Mouse (Mus musculus) hindbrain, embryonic 15.5 days (tissue): ENCODE measurements around the gene Echs1. TPM values are rescaled to one million over a fixed set of nuclear protein-coding genes. Genes with fewer than 3 reads are reported as not detected.

Experiments
- ATAC-seq: fragments of 200-750 bp; cut with Nextera tagmentation; 2 replicates; pipeline ENCODE4 v1.8.0; 2017; ENCODE audit warnings: low read depth, moderate number of reproducible peaks, moderate TSS enrichment; ENCODE audit not compliant: low FRiP score
- H3K27ac ChIP-seq: fragments of 300-500 bp; sonication (generic); replicated peaks from 2 replicates; pipeline ENCODE4 v1.5.1; 2015; ENCODE audit warnings: mild to moderate bottlenecking, inconsistent platforms
- H3K27me3 ChIP-seq: fragments of 300-500 bp; sonication (generic); 2 replicates; pipeline ENCODE4 v1.6.1; 2015; ENCODE audit warnings: control low read depth, inconsistent platforms
- H3K36me3 ChIP-seq: fragments of 300-500 bp; sonication (generic); 2 replicates; pipeline ENCODE4 v1.6.1; 2015; ENCODE audit warnings: control low read depth, inconsistent platforms
- H3K4me1 ChIP-seq: fragments of 300-500 bp; sonication (generic); replicated peaks from 2 replicates; pipeline ENCODE4 v1.6.1; 2015; ENCODE audit warnings: control low read depth, inconsistent platforms
- H3K4me2 ChIP-seq: fragments of 300-500 bp; sonication (generic); 2 replicates; pipeline ENCODE4 v1.6.1; 2015; ENCODE audit warnings: moderate library complexity, mild to moderate bottlenecking, inconsistent platforms
- H3K4me3 ChIP-seq: fragments of 300-500 bp; sonication (generic); 2 replicates; pipeline ENCODE4 v1.5.1; 2015; ENCODE audit warnings: mild to moderate bottlenecking, inconsistent platforms
- H3K9ac ChIP-seq: fragments of 300-500 bp; sonication (generic); 2 replicates; pipeline ENCODE4 v1.6.1; 2015; ENCODE audit warnings: inconsistent platforms
- H3K9me3 ChIP-seq: fragments of 300-500 bp; sonication (generic); 2 replicates; pipeline ENCODE4 v1.6.1; 2016; ENCODE audit warnings: control low read depth, inconsistent platforms
- WGBS: fragments of 180-500 bp; shearing (Covaris S2); methylation state at CpG from one replicate; pipeline ENCODE4 v1.1.7; 2015; 5-methylcytosine and 5-hydroxymethylcytosine counted together
- polyA plus RNA-seq: library from polyadenylated mRNA; unstranded; fragments of >200 nt; fragmentation: Nextera tagmentation; extraction: Ambion mirVana; gene quantifications from 2 replicates; pipeline ENCODE4 v1.2.1, GENCODE M21; 2015

Gene Echs1
- polyA plus RNA-seq: 115 and 120 TPM in 2 replicates

DNA sequence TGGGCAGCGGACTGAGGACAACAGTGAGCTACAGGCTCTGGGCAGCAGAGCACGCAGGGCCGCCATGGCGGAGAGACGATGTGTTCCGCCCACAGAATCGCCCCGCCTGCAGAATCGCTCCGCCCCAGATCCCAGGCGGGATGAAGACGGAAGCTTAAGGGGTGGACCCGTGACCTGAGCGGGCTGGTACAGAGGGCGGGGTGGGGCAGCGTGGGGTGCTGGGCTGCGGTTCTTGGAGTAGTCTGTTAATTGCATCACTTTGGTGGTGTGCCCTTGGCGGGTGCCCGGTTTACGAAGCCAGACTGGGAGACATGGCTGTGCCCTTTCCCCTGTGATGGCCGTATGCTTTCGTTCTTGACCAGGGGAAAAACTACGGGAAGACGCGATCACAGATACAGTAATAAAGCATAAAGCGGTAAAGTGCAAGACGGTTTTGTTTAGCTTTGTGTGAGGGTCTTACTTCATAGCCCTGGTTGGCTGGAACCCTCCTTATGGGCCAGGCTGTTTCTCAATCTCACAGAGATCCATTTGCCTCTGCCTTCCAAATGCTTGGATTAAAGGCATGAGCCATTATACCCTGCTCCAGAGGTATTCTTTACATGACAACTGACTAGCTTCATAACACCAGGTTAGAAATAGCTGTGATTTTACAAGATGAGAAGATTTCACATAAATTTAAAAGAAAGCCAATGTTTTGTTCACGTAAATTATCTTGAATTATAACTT lies at the start of gene Echs1:
Gene Echs1, minus strand, starts transcription at position 148 of the 726 bp plus-strand sequence.
- no peaks in the 10 kb centered on the region for H3K27me3 ChIP-seq
- peak within 1 kb of the TSS; percentile 91 for H3K27ac ChIP-seq
- 4% methylated on average over 28 of the region's 28 CpGs for WGBS
- H3K4me3 ChIP-seq: peak within 1 kb of the TSS; percentile 90
- H3K4me2 ChIP-seq: peak within 1 kb of the TSS; percentile 83
- peaks cover 9% of the 10 kb centered on the region for H3K36me3 ChIP-seq
- peak; percentile 94 for ATAC-seq
- H3K9ac ChIP-seq: peak within 1 kb of the TSS; percentile 90
- peaks cover 16% of the 10 kb centered on the region for H3K4me1 ChIP-seq
- H3K9me3 ChIP-seq: no peaks in the 10 kb centered on the region

DNA sequence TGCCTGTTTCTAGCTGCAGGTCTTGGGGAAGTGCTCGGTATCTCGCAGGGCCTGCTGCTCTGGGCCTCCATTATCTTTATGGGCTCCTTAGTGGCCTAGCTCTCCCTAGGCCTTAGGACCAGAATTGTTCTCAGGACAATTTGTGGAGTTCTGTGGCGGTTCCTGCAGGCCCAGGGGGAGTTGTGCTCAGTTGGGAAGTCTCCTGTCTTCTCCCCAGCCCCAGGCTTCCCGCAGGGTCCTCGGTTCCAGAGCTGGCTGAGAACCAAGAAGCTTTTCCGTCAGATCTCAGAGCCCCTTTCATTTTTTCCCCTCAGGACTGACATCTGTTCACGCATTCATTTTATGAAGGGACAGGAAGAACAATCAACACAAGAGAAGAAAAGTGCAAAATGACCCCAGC lies 48.4 kb upstream of the Echs1 start, which contains the start of gene Olfr522:
Gene Olfr522, minus strand, starts transcription at position 101 of the 400 bp plus-strand sequence.
- Histone ChIP-seq H3K4me2 (no peak within 1 kb of the TSS), H3K4me3 (no peak within 1 kb of the TSS), H3K9me3 (no peaks in the 10 kb centered on the region), H3K4me1 (no peaks in the 10 kb centered on the region), H3K27me3 (no peaks in the 10 kb centered on the region), H3K36me3 (no peaks in the 10 kb centered on the region), H3K27ac (no peak within 1 kb of the TSS), H3K9ac (no peak within 1 kb of the TSS)
- no peak for ATAC-seq
- WGBS: 73% methylated on average over 7 of the region's 7 CpGs

DNA sequence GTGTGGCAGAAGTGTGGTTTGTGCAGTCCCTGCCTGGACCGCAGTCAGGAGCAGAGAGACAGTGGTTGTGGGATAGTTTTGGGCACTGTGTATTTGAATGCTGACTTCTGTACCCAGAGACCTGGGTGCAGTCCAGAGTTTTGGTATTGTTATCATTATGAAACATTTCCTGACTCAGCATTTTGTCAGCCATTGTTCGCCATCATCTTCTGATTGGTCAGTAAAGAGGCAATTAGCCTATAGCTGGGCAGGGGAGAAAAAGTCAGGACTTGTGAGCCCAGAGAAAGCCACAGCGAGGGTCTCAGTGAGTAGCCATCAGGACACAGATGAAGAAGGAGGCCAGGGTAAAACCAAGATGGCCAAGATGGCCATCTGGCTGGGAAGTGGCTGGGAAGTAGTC lies 44.1 kb upstream of the Echs1 start:
- no peak for ATAC-seq
- Histone ChIP-seq H3K4me2 (no peak overlapping the region), H3K4me3 (no peak overlapping the region), H3K9ac (no peak overlapping the region), H3K4me1 (peaks cover 1% of the 10 kb centered on the region), H3K27me3 (no peaks in the 10 kb centered on the region), H3K9me3 (no peaks in the 10 kb centered on the region), H3K36me3 (no peaks in the 10 kb centered on the region), H3K27ac (no peak overlapping the region)
- 79% methylated on average over 3 of the region's 3 CpGs for WGBS

DNA sequence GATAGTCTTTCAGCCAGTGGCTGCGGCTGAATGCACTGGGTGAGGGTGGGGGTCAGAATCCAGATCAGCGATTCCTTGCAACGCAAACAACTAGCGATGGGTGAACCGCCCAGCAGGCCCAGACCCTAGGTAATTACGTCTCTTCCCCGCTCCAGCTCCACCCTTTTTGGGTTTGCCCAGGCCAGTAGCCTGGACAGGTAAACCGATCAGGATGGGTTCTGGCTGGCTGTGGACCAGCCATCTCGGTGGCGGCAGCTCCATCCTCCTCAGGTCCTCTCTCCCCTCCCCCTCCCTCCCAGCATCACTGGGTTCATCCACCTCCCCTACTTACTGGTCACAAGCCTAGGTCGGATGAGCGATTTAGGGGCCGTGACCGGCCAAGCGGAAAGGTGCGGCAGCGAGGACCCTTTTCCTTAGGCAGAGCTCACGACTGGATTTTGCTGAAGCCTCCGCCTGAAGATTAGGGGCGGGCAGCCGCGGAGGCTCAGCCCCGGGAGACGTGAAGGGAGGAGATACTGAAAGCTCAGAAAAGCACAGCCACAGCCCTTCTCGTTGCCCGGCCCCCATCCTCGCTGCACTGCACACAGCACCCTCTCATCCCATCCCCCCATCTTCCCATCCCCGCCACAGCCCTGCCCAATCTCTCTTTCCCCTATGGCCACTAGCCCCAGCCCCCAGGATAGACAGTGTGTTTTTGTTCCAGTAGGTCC lies 38.1 kb upstream of the Echs1 start, which contains the start of gene Sprn:
Gene Sprn, minus strand, starts transcription at position 660 of the 710 bp plus-strand sequence.
- peak within 1 kb of the TSS; percentile 49 for H3K4me3 ChIP-seq
- peak within 1 kb of the TSS; percentile 87 for H3K4me2 ChIP-seq
- H3K36me3 ChIP-seq: no peaks in the 10 kb centered on the region
- peak; percentile 83 for ATAC-seq
- H3K9me3 ChIP-seq: no peaks in the 10 kb centered on the region
- H3K4me1 ChIP-seq: peaks cover 25% of the 10 kb centered on the region
- peak within 1 kb of the TSS; percentile 54 for H3K9ac ChIP-seq
- peak within 1 kb of the TSS; percentile 85 for H3K27ac ChIP-seq
- 3% methylated on average over 28 of the region's 28 CpGs for WGBS
- no peaks in the 10 kb centered on the region for H3K27me3 ChIP-seq

DNA sequence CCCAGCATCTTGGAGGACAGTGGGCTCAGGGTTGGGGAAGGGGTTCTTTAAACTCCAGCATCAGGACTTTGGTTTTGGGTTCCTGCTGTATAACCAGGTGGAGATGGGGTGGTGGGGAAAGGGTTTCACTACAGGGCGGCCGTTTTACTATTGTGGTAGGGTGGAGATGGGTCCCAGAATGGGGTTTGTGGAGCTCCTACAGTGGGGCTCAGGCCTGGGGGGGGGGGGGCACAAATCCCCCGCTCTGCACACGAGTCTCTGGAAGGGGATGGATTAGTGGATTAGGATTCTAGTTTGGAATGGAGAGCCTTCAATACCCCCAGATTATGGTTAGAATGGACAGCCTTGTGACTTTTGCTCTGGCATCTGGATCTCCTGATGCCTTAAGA lies 37.5 kb upstream of the Echs1 start:
- no peaks in the 10 kb centered on the region for H3K9me3 ChIP-seq
- peak; percentile 36 for ATAC-seq
- no peaks in the 10 kb centered on the region for H3K27me3 ChIP-seq
- peak overlapping the region; percentile 49 for H3K4me3 ChIP-seq
- H3K36me3 ChIP-seq: no peaks in the 10 kb centered on the region
- WGBS: 21% methylated on average over 4 of the region's 4 CpGs
- peak overlapping the region; percentile 87 for H3K4me2 ChIP-seq
- H3K27ac ChIP-seq: peak overlapping the region; percentile 85
- H3K9ac ChIP-seq: peak overlapping the region; percentile 54
- peaks cover 25% of the 10 kb centered on the region for H3K4me1 ChIP-seq

DNA sequence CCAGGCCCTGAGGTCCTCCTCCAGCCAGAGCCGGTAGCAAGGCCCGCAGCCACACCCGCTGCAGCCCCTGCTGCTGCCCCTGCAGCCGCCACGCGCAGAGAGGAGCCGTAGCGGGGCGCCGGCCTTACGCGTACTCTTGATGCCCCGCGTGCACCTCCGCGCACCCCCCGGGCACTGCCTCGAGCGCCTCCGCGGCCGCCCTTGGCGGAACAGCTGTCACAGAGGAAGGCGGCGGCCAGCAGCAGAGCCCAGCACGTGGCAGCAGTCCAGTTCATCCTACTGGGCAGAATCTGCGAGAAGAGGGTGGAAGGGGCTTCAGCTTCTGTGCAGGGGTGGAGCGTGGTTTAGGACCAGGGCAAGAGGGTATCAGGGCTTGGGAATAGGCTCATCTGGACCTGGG lies 37.1 kb upstream of the Echs1 start:
- H3K27me3 ChIP-seq: no peaks in the 10 kb centered on the region

DNA sequence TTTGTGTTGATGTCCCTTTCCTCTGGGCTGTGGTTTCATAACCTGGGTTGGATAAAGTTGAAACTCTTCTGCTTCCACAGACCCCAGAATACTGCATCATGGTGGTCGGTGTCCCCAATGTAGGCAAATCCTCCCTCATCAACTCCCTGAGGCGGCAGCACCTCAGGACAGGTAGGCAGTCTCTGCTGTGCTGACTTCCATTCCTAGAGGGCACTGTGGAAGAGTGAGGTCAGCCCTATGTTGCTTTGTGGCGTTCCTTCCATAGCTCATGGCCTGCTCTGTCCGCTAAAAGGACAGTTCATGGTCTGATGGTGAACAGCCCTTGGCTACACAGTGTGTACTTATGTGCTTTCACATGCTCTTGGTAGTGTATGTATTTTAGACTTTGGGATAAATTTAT lies 28.3 kb upstream of the Echs1 start:
- Histone ChIP-seq H3K9me3 (no peaks in the 10 kb centered on the region), H3K36me3 (no peaks in the 10 kb centered on the region), H3K4me1 (no peaks in the 10 kb centered on the region), H3K27ac (no peak overlapping the region), H3K9ac (no peak overlapping the region), H3K4me3 (no peak overlapping the region), H3K27me3 (peaks cover 1% of the 10 kb centered on the region; the same call in 1 of the 2 replicates), H3K4me2 (no peak overlapping the region)
- WGBS: 84% methylated on average over 4 of the region's 4 CpGs
- ATAC-seq: no peak

More for the DNA sequence above, 37.1 kb upstream of the Echs1 start:
- peak overlapping the region; percentile 54 for H3K9ac ChIP-seq
- H3K27ac ChIP-seq: peak overlapping the region; percentile 85
- no peaks in the 10 kb centered on the region for H3K36me3 ChIP-seq
- H3K9me3 ChIP-seq: no peaks in the 10 kb centered on the region
- peak; percentile 31 for ATAC-seq
- peak overlapping the region; percentile 49 for H3K4me3 ChIP-seq
- peaks cover 25% of the 10 kb centered on the region for H3K4me1 ChIP-seq
- WGBS: 4% methylated on average over 28 of the region's 28 CpGs
- peak overlapping the region; percentile 87 for H3K4me2 ChIP-seq

DNA sequence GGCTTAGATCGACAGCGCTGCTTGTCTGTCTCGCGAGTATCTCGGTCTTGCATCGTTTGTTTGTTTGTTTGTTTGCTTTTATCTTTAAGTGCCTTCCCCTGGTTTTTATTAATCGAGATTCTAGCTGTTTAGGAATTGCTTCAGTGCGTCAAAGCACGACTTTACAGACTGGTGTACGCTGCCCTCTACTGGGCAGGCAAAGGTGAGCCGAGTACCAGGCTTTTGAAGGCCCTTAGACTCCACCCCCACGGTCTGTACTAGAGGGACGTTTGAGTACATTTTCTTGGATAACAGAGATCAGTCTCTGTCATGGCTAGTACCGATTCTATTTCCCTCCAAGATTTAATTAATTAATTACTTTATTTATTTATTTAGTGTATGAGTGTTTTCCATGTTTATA lies 25.1 kb upstream of the Echs1 start:
- no peaks in the 10 kb centered on the region for H3K9me3 ChIP-seq
- H3K9ac ChIP-seq: no peak overlapping the region
- 7% methylated on average over 14 of the region's 14 CpGs for WGBS

DNA sequence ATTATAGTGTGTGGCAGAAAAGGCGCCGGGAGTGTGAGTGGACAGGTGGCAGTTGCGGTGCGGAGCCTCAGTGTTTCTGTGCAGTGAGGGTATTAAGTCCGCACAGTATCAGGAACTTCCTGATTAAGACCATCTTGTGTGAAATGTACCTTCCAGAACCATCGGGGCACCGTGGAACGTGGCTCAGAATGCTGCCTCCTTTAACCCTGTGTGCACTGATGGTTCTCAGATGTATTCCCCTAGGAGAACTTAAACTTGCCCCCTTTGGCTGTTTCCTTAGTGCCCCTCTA lies 21.7 kb upstream of the Echs1 start:
- WGBS: under 1% methylated on average over 8 of the region's 8 CpGs
- ATAC-seq: no peak
- H3K27me3 ChIP-seq: peaks cover 4% of the 10 kb centered on the region; the same call in 1 of the 2 replicates
- no peaks in the 10 kb centered on the region for H3K9me3 ChIP-seq
- H3K4me3 ChIP-seq: peak overlapping the region; percentile 90
- no peaks in the 10 kb centered on the region for H3K36me3 ChIP-seq
- H3K9ac ChIP-seq: peak overlapping the region; percentile 90
- H3K27ac ChIP-seq: peak overlapping the region; percentile 92
- peak overlapping the region; percentile 93 for H3K4me2 ChIP-seq
- peaks cover 17% of the 10 kb centered on the region for H3K4me1 ChIP-seq

More for the DNA sequence above, 25.1 kb upstream of the Echs1 start:
- Histone ChIP-seq H3K27ac (no peak overlapping the region), H3K27me3 (peaks cover 4% of the 10 kb centered on the region; the same call in 1 of the 2 replicates), H3K36me3 (no peaks in the 10 kb centered on the region), H3K4me1 (peaks cover 17% of the 10 kb centered on the region), H3K4me3 (no peak overlapping the region), H3K4me2 (no peak overlapping the region)
- ATAC-seq: no peak

DNA sequence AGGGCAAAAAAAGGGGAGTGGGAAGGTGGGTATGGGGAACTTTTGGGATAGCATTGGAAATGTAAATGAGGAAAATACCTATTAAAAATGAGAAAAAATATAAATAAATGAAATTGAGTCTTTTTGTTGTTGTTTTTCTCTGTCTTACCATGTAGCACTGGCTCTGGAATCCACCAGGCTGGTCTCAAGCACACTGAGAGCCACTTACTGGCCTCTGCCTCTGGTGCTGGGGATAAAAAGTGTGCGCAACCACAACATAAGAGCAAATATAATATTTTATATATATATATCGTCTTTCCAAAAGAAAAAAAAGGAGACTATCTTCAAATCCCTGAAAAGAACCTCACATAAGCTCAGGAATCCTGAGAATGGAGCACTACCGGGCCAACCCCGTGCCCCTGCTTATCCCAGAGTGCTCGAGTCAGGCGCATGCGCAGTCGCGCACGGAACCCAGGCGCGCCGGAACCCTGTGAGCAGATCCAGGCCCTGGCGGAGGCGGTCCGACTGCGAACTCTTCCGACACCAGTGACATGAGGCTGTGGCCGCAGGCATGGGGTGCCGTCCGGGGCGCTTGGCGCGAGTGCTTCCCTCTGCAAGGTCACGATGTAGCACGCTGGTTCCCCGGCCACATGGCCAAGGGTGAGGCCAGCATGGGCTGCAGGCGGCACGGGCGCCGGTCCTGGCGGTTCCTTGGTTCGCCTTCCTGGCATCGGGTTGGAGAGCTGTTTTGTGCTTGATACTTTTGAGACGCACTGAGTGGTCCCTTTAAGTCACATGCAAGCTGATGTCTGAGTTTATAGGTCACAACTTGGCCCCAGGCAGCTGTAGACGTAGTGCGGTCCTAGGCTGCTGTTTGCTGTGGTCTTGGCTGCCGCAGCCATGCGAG lies 21.1 kb upstream of the Echs1 start, which contains the start of gene Mtg1:
Gene Mtg1, plus strand, starts transcription at position 430 of the 886 bp plus-strand sequence.
- 1% methylated on average over 39 of the region's 39 CpGs for WGBS
- Histone ChIP-seq H3K4me1 (peaks cover 17% of the 10 kb centered on the region), H3K4me2 (peak within 1 kb of the TSS; percentile 93), H3K9me3 (no peaks in the 10 kb centered on the region), H3K36me3 (no peaks in the 10 kb centered on the region), H3K27ac (peak within 1 kb of the TSS; percentile 92), H3K4me3 (peak within 1 kb of the TSS; percentile 90), H3K9ac (peak within 1 kb of the TSS; percentile 90), H3K27me3 (peaks cover 4% of the 10 kb centered on the region; the same call in 1 of the 2 replicates)
- ATAC-seq: peak; percentile 97

DNA sequence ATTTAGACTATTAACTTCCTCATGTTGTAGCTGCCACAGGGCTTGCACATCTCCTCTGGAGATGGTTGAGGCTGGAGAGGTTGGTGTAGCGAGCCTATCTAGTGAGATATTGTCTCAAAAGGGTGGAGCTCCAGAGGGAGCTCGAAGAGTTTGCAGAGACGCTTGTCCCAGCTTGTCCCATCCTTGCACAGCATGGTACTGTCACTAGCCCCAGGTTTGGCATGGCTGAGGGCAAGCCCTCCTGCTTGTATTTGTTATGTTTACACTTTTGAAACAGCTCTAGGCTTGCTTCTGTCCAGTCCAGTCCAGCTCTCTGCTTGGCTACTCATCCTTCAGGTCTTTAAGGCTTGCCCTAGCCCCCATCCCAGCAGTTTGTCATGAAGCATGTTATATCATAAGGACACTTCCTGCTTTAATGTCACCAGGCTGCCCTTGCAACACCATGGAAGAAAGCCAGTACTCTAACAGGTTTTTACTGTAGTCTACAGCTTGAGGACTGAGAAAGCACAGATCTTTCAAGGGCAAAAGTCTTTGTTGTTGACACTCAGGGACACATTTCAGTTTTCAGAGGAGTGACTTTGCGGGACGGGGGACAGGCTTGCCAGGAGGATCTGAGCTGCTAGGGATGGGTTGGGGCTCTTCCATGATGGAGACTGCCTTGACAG lies 19.0 kb upstream of the Echs1 start:
- ATAC-seq: no peak
- 85% methylated on average over 5 of the region's 5 CpGs for WGBS

More for the DNA sequence above, 19.0 kb upstream of the Echs1 start:
- H3K9me3 ChIP-seq: no peaks in the 10 kb centered on the region
- no peak overlapping the region for H3K9ac ChIP-seq
- no peak overlapping the region for H3K27ac ChIP-seq
- H3K4me1 ChIP-seq: peaks cover 17% of the 10 kb centered on the region
- H3K4me2 ChIP-seq: no peak overlapping the region
- H3K27me3 ChIP-seq: peaks cover 4% of the 10 kb centered on the region; the same call in 1 of the 2 replicates
- no peak overlapping the region for H3K4me3 ChIP-seq
- 0 out of 2 replicates have a peak, but pooled peaks cover 7% of the 10 kb centered on the region for H3K36me3 ChIP-seq
